Mouse (Mus musculus) ES-Bruce4 (cell line): Measurements from ENCODE around the gene Trpv4.

Experiments used
- EP300 ChIP-seq: IDR thresholded peaks from 2 replicates; pipeline ENCODE4 v1.6.1; 2011; ENCODE audit warnings: low read depth, low read length; ENCODE audit not compliant: insufficient read depth
- POLR2A ChIP-seq: IDR thresholded peaks from one replicate; pipeline ENCODE4 v1.8.1; 2011; ENCODE audit warnings: low read length; ENCODE audit not compliant: insufficient read depth

- TF ChIP-seq POLR2A = no peak
- TF ChIP-seq EP300 = peak; percentile 76; the same call in 1 of the 2 replicates
Observed at GRCm38 (mm10) chr5:114664750-114665149, 6.5 kb upstream of the Trpv4 start.
